Mouse (Mus musculus) lung, adult 2 months (tissue): ENCODE results near the gene Gm5152.
"Not testable (repeated sequence)": the region's sequence is repeated elsewhere in the genome, so short reads cannot be mapped to it uniquely, and the experiment has no call there.

Experiments used
- CTCF ChIP-seq: fragments of 200-500 bp; IDR thresholded peaks from 2 replicates; pipeline ENCODE4 v1.5.1; 2011; ENCODE audit warnings: mild to moderate bottlenecking, low read length, control low read depth; ENCODE audit not compliant: insufficient read depth
- POLR2A ChIP-seq: fragments of 200-500 bp; IDR thresholded peaks from 2 replicates; pipeline ENCODE4 v1.6.1; 2011; ENCODE audit warnings: low read depth, mild to moderate bottlenecking, control low read depth, low read length, borderline replicate concordance; ENCODE audit errors: extremely low read depth

GRCm38 (mm10) chr5:10254768-10255167 lies 8.4 kb upstream of the Gm5152 start:
- TF ChIP-seq CTCF, POLR2A: not testable (repeated sequence)
